Mouse (Mus musculus): ENCODE data around the gene Apol7e. TPM values are rescaled to one million over a fixed set of nuclear protein-coding genes. Genes with fewer than 3 reads are reported as not detected.

Apol7e gene
- polyA plus RNA-seq, 1 experiment from 2014 or later, result not detected

- Histone ChIP-seq H3K9ac (no peak overlapping the region), H3K4me1 (no peaks in the 10 kb centered on the region), H3K4me2 (no peak overlapping the region), H3K9me3 (no peaks in the 10 kb centered on the region), H3K27me3 (no peaks in the 10 kb centered on the region), H3K36me3 (no peaks in the 10 kb centered on the region), H3K4me3 (no peak overlapping the region), H3K27ac (no peak overlapping the region)
- ATAC-seq (ENCODE audit: insufficient number of reproducible peaks, insufficient read depth, low FRiP score, low TSS enrichment, low read depth), result no peak
Observed at GRCm38 (mm10) chr15:77745081-77745480, 46.4 kb downstream of the Apol7e start.

- Histone ChIP-seq H3K4me1 (no peaks in the 10 kb centered on the region), H3K27ac (no peak overlapping the region), H3K27me3 (no peaks in the 10 kb centered on the region), H3K9me3 (no peaks in the 10 kb centered on the region), H3K9ac (no peak overlapping the region), H3K36me3 (no peaks in the 10 kb centered on the region), H3K4me2 (no peak overlapping the region), H3K4me3 (no peak overlapping the region)
- WGBS, result 91% methylated on average over 1 of the region's 1 CpGs
- ATAC-seq (ENCODE audit: insufficient number of reproducible peaks, insufficient read depth, low FRiP score, low TSS enrichment, low read depth), result no peak
Observed at GRCm38 (mm10) chr15:77746326-77746725, 47.7 kb downstream of the Apol7e start.

GRCm38 (mm10) chr15:77748414-77748813 is 49.8 kb downstream of the Apol7e start:
- Histone ChIP-seq H3K4me1 (no peaks in the 10 kb centered on the region), H3K4me3 (no peak overlapping the region), H3K9me3 (no peaks in the 10 kb centered on the region), H3K27ac (no peak overlapping the region), H3K27me3 (no peaks in the 10 kb centered on the region), H3K4me2 (no peak overlapping the region), H3K9ac (no peak overlapping the region), H3K36me3 (no peaks in the 10 kb centered on the region)
- WGBS, result 94% methylated on average over 3 of the region's 3 CpGs
- no peak for ATAC-seq (ENCODE audit: insufficient number of reproducible peaks, insufficient read depth, low FRiP score, low TSS enrichment, low read depth)

GRCm38 (mm10) chr15:77749717-77750116 is 51.1 kb downstream of the Apol7e start:
- Histone ChIP-seq H3K27me3 (no peaks in the 10 kb centered on the region), H3K4me2 (no peak overlapping the region), H3K36me3 (no peaks in the 10 kb centered on the region), H3K9ac (no peak overlapping the region), H3K27ac (no peak overlapping the region), H3K9me3 (no peaks in the 10 kb centered on the region), H3K4me1 (no peaks in the 10 kb centered on the region), H3K4me3 (no peak overlapping the region)
- no peak for ATAC-seq (ENCODE audit: insufficient number of reproducible peaks, insufficient read depth, low FRiP score, low TSS enrichment, low read depth)
- 93% methylated on average over 10 of the region's 10 CpGs for WGBS

- no peaks in the 10 kb centered on the region for H3K36me3 ChIP-seq
- 34% methylated on average over 1 of the region's 1 CpGs for WGBS
- H3K4me3 ChIP-seq, result no peak overlapping the region
- H3K27me3 ChIP-seq, result no peaks in the 10 kb centered on the region
- no peak overlapping the region for H3K9ac ChIP-seq
- no peak overlapping the region for H3K27ac ChIP-seq
- H3K9me3 ChIP-seq, result no peaks in the 10 kb centered on the region
- H3K4me2 ChIP-seq, result no peak overlapping the region
- ATAC-seq (ENCODE audit: insufficient number of reproducible peaks, insufficient read depth, low FRiP score, low TSS enrichment, low read depth), result no peak
- no peaks in the 10 kb centered on the region for H3K4me1 ChIP-seq
Observed at GRCm38 (mm10) chr15:77750461-77750860, 51.8 kb downstream of the Apol7e start.

- ATAC-seq (ENCODE audit: insufficient number of reproducible peaks, insufficient read depth, low FRiP score, low TSS enrichment, low read depth), result no peak
- no peaks in the 10 kb centered on the region for H3K4me1 ChIP-seq
- 68% methylated on average over 11 of the region's 11 CpGs for WGBS
Observed at GRCm38 (mm10) chr15:77752443-77752842, 53.8 kb downstream of the Apol7e start.

GRCm38 (mm10) chr15:77755132-77755531 is 56.5 kb downstream of the Apol7e start:
- ATAC-seq (ENCODE audit: insufficient number of reproducible peaks, insufficient read depth, low FRiP score, low TSS enrichment, low read depth), result no peak
- 40% methylated on average over 2 of the region's 2 CpGs for WGBS

More at GRCm38 (mm10) chr15:77752443-77752842, 53.8 kb downstream of the Apol7e start:
- H3K4me2 ChIP-seq, result no peak overlapping the region
- H3K4me3 ChIP-seq, result no peak overlapping the region
- H3K36me3 ChIP-seq, result no peaks in the 10 kb centered on the region
- no peak overlapping the region for H3K27ac ChIP-seq
- no peak overlapping the region for H3K9ac ChIP-seq
- no peaks in the 10 kb centered on the region for H3K27me3 ChIP-seq
- H3K9me3 ChIP-seq, result no peaks in the 10 kb centered on the region

GRCm38 (mm10) chr15:77756081-77756480 is 57.4 kb downstream of the Apol7e start:
- no peaks in the 10 kb centered on the region for H3K9me3 ChIP-seq
- no peak for ATAC-seq (ENCODE audit: insufficient number of reproducible peaks, insufficient read depth, low FRiP score, low TSS enrichment, low read depth)

More at GRCm38 (mm10) chr15:77755132-77755531, 56.5 kb downstream of the Apol7e start:
- Histone ChIP-seq H3K4me3 (no peak overlapping the region), H3K27me3 (no peaks in the 10 kb centered on the region), H3K4me2 (no peak overlapping the region), H3K36me3 (peaks cover 5% of the 10 kb centered on the region), H3K4me1 (no peaks in the 10 kb centered on the region), H3K27ac (no peak overlapping the region), H3K9me3 (no peaks in the 10 kb centered on the region), H3K9ac (no peak overlapping the region)

GRCm38 (mm10) chr15:77756848-77757247 is 58.2 kb downstream of the Apol7e start, which contains the start of gene Apol8:
Gene Apol8 (minus strand): TSS chr15:77757003.
- Histone ChIP-seq H3K36me3 (peaks cover 21% of the 10 kb centered on the region), H3K27ac (no peak within 1 kb of the TSS), H3K27me3 (no peaks in the 10 kb centered on the region), H3K9ac (no peak within 1 kb of the TSS), H3K9me3 (no peaks in the 10 kb centered on the region), H3K4me1 (no peaks in the 10 kb centered on the region), H3K4me2 (no peak within 1 kb of the TSS), H3K4me3 (no peak within 1 kb of the TSS)
- WGBS, result 10% methylated on average over 9 of the region's 9 CpGs
- no peak for ATAC-seq (ENCODE audit: insufficient number of reproducible peaks, insufficient read depth, low FRiP score, low TSS enrichment, low read depth)

More at GRCm38 (mm10) chr15:77756081-77756480, 57.4 kb downstream of the Apol7e start:
- Histone ChIP-seq H3K4me2 (no peak overlapping the region), H3K9ac (no peak overlapping the region), H3K27me3 (no peaks in the 10 kb centered on the region), H3K27ac (no peak overlapping the region), H3K36me3 (peaks cover 13% of the 10 kb centered on the region), H3K4me1 (no peaks in the 10 kb centered on the region), H3K4me3 (no peak overlapping the region)
- WGBS, result 60% methylated on average over 2 of the region's 2 CpGs

- Histone ChIP-seq H3K4me2 (no peak overlapping the region), H3K4me1 (no peaks in the 10 kb centered on the region), H3K9me3 (no peaks in the 10 kb centered on the region), H3K27ac (no peak overlapping the region), H3K36me3 (peaks cover 29% of the 10 kb centered on the region), H3K27me3 (no peaks in the 10 kb centered on the region), H3K4me3 (no peak overlapping the region), H3K9ac (no peak overlapping the region)
- WGBS, result 76% methylated on average over 4 of the region's 4 CpGs
- no peak for ATAC-seq (ENCODE audit: insufficient number of reproducible peaks, insufficient read depth, low FRiP score, low TSS enrichment, low read depth)
Observed at GRCm38 (mm10) chr15:77757586-77758226, 59.0 kb downstream of the Apol7e start.

GRCm38 (mm10) chr15:77760037-77760436 is 61.4 kb downstream of the Apol7e start:
- ATAC-seq (ENCODE audit: insufficient number of reproducible peaks, insufficient read depth, low FRiP score, low TSS enrichment, low read depth), result no peak
- Histone ChIP-seq H3K4me2 (no peak overlapping the region), H3K27ac (no peak overlapping the region), H3K27me3 (no peaks in the 10 kb centered on the region), H3K9ac (no peak overlapping the region), H3K9me3 (no peaks in the 10 kb centered on the region), H3K4me3 (no peak overlapping the region), H3K4me1 (no peaks in the 10 kb centered on the region), H3K36me3 (peaks cover 53% of the 10 kb centered on the region)
- WGBS, result 93% methylated on average over 16 of the region's 16 CpGs

GRCm38 (mm10) chr15:77761083-77761482 is 62.4 kb downstream of the Apol7e start:
- H3K27me3 ChIP-seq, result no peaks in the 10 kb centered on the region
- H3K27ac ChIP-seq, result no peak overlapping the region
- no peak overlapping the region for H3K4me2 ChIP-seq
- no peak overlapping the region for H3K4me3 ChIP-seq
- no peak for ATAC-seq (ENCODE audit: insufficient number of reproducible peaks, insufficient read depth, low FRiP score, low TSS enrichment, low read depth)
- 95% methylated on average over 7 of the region's 7 CpGs for WGBS
- no peak overlapping the region for H3K9ac ChIP-seq
- H3K4me1 ChIP-seq, result no peaks in the 10 kb centered on the region
- no peaks in the 10 kb centered on the region for H3K9me3 ChIP-seq
- peaks cover 63% of the 10 kb centered on the region for H3K36me3 ChIP-seq

Measured in embryonic facial prominence, embryonic 13.5 days (tissue).